Mouse (Mus musculus) c-Kit-positive CD71-negative TER-119-negative erythroid progenitor cells, embryonic 14.5 days (primary cell): Measurements from ENCODE around the gene Pagr1a.

ENCODE experiments used
- DNase-seq: peaks from one replicate; pipeline ENCODE4 v3.0.0-alpha.2; 2013; ENCODE audit warnings: low read depth

Gene Pagr1a

DNA sequence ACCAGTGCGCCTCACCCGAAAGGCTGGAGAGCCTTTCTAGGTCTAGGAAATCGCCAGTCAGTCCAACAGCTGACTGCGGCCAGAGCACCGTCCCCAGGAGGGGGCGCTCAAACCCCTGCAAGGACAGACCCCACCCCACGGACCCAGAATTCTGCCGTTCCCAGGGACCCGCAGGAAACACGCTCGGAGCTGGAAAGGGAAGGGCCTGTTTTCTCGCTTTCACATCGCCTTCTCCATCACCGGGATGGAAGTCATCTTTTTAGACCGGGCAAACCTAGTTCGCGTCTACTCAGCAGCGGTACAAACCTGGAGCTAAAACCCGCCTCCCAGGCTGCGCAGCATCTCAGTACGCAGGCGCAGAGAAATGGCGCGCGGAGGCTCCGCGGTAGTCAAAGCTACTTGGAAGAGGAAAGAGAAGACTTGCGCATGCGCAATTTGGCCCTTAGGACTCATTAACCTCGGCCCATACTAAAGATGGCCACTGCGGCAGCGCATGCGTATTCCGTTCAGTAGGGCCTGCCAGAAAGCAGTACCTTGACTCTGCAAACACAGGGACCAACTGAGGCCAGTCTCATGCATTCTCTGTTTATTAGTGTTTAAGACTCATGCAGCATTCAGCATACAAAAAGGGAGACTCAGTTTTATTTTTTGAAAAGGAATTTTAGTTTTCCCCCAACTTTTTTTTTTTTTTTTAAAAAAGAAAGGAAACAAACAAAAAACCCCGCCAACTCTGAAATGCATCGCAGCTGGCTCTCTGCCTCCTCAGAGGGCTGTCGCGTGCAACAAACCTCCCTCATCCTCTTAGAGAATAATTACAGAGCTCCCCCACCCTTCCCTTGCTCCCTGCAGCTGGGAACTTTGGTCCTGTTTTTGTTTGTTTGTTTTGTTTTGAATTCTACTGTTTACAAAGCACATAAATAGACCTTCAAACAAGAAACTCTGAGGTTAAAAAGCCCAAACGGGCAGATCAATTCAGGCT, at the start of gene Pagr1a:
TSS of gene Pagr1a (minus strand) at position 382 of the 979 bp plus-strand sequence.
- peak; percentile 100 for DNase-seq

DNA sequence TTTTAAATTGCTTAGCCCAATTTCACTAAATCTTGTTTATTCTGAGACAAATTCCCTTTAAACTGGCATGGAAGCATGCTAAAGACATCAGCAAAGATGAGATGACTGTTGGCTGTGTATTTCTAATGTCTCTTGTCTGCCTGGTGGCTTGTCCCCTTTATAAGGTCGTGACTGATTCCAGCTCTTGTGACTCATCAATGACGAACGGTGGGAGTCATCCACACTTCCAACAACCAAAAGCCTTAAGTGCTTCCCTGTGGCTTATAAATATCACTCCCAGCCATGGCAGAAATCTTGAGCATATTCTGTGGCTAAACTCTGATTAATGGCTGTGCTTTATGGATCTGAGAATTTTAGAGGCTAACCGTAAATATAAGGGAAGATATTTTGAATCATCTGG, 49.2 kb upstream of the Pagr1a start:
- DNase-seq = no peak

DNA sequence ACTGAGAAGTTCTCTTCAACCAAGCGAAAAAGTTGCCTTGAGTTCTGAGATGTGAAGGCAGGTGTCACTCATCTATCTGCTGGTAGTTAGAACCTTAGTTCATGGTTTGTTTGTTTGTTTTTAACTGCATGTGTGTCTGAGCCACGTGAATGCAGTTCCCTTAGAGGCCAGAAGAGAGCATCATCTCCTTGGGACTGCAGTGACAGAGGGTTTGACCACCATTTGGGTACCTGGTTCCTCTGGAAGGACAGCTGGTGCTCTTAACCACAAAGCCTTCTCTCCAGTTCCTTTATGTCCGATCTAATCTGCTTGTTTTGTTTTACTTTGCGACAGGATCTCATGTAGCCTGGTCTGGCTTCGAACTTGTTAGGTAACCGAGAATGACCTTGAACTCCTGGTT, 48.4 kb upstream of the Pagr1a start:
- DNase-seq = no peak

DNA sequence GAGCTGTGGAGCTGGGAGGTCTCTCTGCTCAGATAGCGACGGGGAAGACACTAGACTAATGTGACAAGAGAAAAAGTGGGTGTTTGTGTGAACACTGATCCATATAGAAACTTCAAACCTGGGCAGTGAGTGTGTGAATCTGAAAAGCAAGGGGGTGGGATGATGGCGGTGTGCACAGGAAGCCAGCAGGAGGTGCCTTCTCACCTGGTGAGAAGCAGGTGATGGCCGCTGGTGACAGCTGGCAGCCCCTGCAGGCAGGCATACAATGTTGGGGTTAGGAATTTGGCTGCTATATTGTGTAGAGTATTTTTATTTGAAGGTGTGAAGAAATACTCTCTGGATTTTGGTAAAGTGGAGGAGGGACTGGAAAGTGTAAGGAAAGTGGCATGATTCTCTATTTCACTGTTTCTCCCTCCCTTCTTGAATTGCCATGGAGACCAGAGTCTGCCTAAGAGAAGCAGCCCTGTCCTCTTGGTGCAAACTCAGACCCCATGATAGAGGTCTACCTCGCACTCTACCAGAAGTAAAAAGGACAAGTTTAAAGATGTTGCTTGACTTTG, 38.0 kb upstream of the Pagr1a start:
- DNase-seq = no peak

DNA sequence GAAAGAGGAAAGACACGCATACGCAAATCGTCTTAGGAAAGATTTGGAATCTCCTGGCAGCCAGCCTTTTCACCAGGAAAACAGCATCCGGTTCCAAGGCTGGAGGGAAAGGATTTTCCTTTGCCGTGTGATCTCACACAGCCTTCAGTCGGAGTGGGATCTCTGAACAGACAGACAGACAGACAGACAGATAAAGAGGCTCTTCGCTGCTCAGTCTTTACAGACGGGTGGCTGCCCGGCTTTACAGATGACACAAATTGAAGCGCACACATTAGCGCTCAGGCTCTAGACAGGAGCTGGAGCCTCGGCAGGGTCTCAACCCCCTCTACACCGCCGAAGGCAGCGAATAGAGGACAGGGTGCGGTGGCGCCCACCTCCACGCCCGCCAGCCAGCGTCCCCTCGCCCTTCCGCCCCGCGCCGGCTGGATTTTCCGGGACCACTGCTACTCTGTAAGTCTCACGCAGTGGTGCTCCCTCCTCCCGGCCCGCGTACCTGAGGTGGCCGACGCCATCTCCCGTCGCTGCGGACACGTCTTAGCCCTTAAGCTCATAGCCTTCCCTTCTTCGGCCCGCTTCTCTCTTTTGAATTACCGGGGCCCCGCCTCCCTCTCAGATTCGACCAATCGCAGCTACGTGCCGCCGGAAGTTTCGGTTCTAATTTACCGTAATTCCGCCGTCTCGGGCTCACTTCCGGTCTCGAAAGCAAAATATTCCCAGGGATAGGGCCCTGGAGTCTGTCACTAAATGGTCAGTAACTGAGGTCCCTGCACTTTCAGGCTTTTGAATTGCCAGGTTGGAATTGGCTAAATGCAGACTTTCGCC, 24.9 kb upstream of the Pagr1a start, which contains the start of gene Kif22:
TSS of gene Kif22 (minus strand) at position 621 of the 822 bp plus-strand sequence.
- peak; percentile 82 for DNase-seq

DNA sequence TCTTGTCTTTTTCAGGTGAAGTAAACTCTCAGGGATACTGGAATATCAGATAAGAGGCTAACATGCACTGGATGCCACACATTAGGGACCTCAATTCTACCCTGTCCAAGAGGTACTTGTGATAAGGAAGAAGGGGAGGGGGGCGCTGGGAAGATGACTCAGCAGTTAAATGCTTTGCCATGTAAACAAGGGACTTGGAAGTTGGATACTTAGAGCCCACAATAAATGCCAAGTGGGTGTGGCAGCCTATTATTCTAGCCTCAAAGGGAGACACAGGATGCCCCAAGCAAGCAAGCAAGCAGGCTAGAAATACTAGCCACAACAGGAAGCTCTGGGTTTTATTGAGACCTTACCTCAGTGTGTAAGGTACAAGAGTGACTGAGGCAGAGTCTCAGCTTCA, 14.1 kb upstream of the Pagr1a start:
- no peak for DNase-seq

DNA sequence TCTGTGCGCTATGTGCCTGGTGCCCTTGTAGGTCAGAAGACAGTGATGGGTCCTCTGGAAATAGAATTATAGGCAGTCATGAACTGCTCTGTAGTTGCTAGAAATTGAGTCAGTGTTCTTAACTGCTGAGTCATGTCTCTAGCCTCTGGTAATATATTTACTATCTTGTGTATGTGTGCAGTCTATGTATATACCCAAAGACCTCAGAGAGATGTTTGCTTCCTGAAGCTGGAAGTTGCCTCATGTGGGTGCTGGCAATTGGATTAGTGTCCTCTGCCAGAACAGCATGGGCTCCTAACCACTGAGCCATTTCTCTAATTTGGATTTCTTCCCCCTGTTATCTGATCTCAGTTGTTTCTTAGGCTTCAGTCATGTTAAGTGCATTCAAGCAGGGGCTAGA, 13.0 kb upstream of the Pagr1a start:
- DNase-seq = no peak

DNA sequence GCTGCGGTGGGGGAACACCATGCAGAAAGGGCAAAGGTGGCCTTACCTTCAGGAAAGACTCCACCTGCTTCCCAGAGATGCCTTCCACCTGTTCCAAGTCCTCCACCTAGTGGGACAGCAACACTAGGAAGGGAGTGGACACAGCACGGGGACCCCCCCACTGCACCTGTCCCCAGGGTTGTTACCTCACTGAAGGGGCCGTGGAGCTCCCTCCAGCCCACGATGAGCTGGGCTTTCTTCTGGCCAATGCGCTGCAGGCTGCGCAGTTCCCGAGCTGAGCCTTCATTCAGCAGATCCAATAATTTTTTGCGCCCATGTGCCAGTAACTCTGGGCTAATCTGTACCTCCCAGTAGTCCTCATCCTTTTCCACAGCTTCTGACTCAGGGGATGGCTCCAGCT, 10.7 kb upstream of the Pagr1a start:
- no peak for DNase-seq

DNA sequence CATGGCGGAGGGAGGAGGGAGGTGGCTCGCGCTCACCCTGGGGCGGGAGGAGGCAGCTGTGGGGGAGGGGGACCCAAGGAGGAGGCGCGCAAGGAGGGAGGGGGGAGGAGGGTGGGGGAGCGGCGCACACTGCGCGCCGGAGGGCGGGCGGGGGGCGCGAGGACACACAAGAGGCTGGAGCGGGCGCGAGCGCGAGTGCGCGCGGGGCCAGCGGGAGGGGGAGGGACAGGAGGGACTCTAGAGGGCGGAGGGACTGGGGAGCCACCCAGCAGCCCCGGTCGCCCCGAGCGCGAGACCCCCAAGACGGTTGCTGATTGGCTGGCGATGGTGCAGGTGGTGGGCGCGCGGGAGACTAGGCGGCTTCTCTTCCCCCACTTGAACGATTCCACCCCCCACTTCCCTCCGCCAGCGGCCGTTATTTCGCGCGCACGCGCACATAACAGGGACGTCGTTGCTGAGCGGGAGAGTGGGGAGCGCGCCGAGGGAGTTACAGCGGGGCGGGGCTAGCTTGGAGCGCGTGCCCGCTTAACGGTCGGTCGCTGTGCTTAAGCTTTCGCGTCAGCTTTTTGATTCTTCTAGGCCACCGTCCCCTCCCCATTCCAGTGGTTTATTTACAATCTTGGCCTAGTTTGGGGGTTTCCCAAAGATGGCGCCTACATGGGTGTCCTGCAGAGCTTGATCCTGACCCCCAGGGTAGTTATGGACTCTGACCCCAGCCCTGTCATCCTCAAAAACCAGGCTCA, 10.0 kb upstream of the Pagr1a start, which contains the start of gene Maz:
TSS of gene Maz (minus strand) at position 54 of the 743 bp plus-strand sequence.
- peak; percentile 99 for DNase-seq

DNA sequence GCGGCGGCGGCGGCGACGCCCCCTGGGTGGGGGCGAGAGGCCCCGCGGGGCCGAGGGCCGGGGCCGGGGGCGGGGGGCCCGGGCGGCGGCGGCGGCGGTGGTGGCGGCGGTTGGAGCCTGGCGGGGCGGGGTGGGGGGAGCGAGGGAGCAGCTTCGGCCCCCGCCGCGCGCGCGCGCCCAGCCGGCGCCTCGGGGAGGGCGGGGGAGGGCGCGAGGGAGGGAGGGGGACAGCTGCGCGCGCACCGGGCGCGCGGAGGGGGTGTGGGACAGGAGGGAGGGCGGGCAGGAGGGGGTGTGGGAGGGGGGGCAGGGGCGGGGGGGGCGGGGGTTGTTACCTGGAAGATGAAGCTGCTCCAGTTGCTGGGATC, 9.4 kb upstream of the Pagr1a start:
- DNase-seq = no peak

DNA sequence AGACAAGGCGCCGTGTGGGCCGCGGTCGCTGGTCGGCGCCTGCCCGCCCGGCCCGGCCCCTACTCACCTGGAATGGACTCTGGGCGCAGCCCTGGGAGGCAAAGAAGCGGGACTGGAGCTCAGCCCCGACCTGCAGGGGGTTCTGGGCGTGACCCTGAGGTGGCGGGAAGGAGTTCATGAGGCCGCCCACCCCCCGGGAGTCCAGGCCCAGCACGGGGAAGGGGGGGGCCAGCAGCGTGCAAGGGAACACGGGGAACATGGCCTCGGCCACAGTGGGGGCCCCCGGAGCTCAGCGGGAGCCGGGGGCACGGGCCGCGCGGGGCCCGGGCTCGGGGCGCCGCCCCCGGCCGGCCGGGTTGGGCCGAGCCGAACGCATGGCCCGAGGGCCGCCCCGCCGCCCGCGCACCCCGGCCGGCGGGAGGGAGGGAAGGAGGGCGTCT, 9.0 kb upstream of the Pagr1a start:
- no peak for DNase-seq

DNA sequence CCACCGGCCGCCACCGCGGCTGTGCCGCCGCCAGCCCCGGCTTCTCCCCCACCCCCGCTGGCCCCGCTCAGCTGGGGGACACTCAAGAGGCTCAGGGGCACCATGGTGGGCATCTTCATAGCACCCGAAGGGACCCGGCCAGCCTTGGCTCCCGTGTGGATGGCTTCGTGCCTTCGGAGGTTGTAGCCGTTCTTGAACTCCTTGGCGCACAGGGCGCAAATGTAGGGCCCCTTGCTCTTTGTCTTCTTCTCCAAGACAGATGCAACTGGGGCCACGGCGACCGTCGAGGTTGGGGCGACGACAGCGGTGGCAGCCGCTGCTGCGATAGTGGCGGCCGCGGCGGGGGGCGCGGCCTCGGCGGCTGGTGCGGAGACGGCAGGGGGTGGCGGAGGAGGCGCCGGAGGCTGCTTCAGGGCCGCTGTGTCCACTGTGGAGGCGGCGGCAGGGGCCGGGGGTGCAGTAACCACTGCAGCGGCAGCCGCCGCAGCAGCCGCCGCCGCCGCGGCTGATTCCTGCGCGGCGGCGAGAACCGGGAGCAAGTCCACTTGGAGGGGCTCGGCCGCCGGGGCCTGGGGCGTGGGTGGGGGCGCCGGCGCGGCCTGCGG, 8.5 kb upstream of the Pagr1a start:
- DNase-seq = no peak

DNA sequence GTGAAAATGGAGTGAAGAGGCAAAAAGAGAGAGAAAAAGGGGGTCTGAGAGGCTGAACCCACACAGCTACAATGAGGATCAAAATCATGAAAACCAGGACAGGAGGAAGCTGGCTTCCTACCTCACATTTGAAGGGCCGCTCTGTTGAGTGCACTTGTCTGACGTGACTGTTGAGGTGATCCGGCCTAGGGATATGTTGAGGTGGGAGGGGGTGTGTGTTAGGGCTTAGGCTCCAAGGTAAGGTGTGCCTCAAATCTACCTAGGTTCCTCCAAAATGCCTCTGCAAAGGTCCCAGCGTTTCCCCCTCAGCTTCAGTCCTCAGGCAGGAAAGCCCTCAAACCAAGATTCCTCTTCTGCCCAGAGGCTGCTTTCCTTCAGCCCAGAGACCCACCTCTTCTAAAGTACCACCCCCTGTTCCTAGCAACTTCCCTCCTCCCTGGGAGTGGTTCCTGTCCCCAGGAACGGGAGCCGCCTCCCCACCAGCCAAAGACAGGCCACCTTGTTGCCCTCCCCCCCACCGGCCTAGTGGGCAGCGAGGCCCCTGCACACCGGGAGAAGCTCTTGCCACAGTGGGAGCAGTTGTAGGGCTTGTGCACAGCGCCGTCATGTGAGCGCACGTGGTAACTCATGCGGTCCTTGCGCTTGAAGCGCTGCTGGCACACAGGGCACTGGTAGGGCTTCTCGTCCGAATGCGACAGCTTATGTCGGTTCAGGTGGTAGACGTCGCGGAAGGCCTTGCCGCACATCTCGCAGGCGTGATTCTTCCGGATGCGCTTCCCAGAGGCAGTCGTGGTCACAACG, 7.8 kb upstream of the Pagr1a start:
- DNase-seq = peak; percentile 58

DNA sequence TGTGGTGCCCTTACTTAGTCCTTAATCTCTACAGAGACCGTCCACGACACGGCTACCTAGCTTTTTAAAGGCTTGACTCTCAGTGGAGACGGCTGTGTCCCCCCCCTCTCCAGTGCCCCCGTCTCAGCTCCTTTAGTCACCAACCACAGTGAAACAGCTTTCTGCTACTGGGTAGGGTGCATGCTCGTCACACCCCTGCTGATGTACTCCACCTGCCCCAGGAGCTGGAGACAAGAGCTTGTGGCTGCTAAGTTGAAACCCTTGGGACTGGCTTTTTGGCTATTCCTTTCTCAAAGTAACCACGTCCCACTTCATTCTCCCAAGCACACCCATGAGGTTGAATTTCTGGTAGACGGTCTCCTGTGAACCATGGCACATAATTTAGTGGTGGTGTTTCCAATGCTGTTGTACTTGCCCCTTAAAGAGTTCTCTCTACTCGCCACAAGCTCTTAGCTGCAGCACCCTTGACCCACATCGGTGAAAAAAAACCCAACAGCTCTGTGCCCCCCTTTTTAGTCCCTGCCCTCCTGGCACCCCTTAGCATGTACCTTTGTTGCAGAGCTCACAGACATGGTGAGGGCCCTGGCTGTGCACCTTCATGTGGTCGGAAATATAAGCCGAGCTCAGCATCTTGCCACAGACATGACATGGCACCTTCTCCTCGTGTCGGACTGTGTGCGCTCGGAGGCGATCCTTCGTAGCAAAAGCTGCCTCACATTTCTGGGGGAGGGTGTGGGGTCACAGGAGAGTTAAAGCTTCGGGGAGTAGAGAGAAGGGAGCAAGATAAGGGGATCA, 6.9 kb upstream of the Pagr1a start:
- DNase-seq = no peak

DNA sequence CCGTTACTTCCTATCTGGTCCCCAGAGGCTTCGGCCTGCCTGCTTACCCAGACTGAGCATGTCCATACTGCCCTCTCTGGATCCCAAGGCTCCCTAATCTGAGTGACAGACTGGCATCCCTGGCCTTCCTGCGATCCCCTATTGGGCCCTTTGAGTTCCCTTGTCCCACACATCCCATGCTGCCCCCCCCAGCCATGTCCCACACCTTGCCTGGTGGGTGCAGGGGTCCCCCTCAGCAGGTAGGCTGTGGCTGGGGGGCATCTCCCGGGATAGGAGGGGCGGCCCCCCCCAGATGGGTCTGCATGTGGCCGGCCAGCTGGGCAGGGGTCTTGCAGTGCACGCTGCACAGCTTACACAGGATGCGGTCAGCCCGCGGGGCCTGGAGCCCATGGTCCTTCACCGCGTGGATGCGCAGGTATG, 6.1 kb upstream of the Pagr1a start:
- DNase-seq = no peak

DNA sequence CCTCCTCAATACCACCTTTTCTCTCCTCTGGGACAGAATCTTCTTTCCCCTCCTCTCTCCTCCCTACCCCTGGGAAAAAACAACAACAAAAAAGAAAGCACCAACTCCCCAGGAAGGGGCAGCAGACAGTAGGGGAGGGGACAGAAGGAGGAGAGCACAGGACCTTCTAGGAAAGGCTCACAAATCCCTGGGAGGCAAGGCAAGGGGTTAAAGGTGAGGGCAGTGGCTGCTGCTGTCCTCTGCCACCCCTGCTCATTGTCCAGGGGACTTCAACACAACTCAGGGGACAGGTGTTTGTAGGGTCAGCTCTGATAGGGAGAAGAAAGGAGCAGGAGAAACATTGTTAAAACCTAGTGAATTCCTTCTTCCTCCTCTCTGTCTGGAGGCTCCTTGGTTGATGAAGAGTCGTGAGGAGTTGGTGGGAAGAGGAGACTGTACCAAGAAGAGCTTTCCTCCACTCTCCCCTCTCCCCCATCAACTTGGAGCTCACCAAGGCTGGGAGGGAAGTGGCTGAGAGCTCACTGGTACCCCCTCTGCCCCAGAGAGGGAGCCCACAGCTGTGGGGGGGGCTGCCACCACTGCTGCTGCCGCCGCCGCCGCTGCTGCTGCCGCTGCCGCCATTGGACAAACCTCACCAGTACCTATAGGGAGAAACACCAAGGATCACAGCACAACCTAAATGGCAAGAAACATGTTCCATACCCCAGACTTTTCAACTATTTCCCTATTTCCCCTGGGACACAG, 5.5 kb upstream of the Pagr1a start:
- DNase-seq = no peak

DNA sequence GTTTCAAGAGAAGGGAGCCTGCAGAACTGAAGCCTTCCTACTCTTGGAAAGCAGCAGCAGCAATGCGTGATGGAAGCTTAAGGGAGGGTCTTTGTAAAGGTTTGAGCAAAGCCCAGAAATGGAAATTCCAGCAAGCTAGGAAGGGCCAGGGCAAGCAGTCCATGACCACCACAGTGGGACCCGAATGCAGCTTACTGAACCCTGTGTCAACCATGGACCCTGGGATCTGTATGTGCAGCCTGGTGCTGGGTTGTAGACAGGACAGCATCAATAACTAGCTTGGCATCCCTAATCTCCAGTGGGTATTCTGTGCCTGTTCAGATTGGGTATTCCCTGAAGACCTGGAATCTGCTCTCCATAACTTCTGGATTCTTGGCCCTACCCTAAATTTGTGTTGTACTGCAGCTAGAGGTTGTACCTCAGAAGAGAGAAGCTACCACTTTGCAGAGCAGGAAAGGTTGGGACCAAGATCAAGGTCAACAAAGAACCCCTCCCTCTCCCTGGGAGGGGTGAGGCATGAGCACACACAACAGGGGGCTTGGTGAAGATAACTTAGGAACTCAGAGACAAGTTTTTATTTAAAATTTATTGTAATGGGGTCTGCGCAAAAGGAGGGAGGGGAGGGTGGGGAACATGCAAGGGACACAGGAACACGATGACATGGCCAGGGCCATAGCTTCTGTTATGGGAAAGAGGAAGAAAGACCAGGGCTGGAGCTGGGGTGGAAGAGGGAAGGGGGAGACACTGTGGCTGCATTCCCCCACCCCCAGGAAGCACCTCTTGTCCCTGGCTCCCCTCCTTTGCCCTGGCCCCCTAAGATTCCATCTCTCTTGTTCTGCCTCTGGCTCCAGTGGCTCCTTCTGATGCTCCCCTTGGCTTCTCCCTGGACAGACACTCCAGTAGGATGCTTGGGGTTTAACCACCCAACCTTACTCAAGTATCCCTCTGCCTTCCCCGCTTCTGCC, 4.7 kb upstream of the Pagr1a start:
- DNase-seq = no peak
